Mouse (Mus musculus): ENCODE data around the gene Tmem129. TPM values are rescaled to one million over a fixed set of nuclear protein-coding genes. Genes with fewer than 3 reads are reported as not detected.
A peak's percentile ranks its signal among the peaks of the same experiment; 100 is the strongest.

The Tmem129 gene
- polyA plus RNA-seq, 1 experiment = 2.2 TPM

- peaks cover 71% of the 10 kb centered on the region for H3K4me1 ChIP-seq (ENCODE audit: control insufficient read depth)
- no peak for TF ChIP-seq GATA1 (IDR thresholded peaks at IDR 0.05; ENCODE audit: low read length)
- TF ChIP-seq TAL1 (IDR thresholded peaks at IDR 0.05; ENCODE audit: low read length) = no peak
Measured at GRCm38 (mm10) chr5:33654424-33654823, 3.8 kb downstream of the Tmem129 start.

GRCm38 (mm10) chr5:33652783-33653173, 5.4 kb downstream of the Tmem129 start:
- TF ChIP-seq GATA1 (IDR thresholded peaks at IDR 0.05; ENCODE audit: low read length) (no peak), TAL1 (IDR thresholded peaks at IDR 0.05; ENCODE audit: low read length) (no peak)
- H3K4me1 ChIP-seq (ENCODE audit: control insufficient read depth) = peaks cover 79% of the 10 kb centered on the region
- H3K4me3 ChIP-seq (replicated peaks) = peak overlapping the region; percentile 98
- H3K9me3 ChIP-seq (ENCODE audit: control insufficient read depth, low read length) = no peaks in the 10 kb centered on the region
- H3K27me3 ChIP-seq (ENCODE audit: control insufficient read depth) = no peaks in the 10 kb centered on the region
- peaks cover 83% of the 10 kb centered on the region for H3K36me3 ChIP-seq (ENCODE audit: control insufficient read depth)

More at GRCm38 (mm10) chr5:33654424-33654823, 3.8 kb downstream of the Tmem129 start:
- H3K9me3 ChIP-seq (ENCODE audit: control insufficient read depth, low read length) = no peaks in the 10 kb centered on the region
- no peaks in the 10 kb centered on the region for H3K27me3 ChIP-seq (ENCODE audit: control insufficient read depth)
- peaks cover 69% of the 10 kb centered on the region for H3K36me3 ChIP-seq (ENCODE audit: control insufficient read depth)
- no peak overlapping the region for H3K4me3 ChIP-seq (replicated peaks)

- 0 out of 2 replicates have a peak, but pooled peaks have one; percentile 35 for TF ChIP-seq GATA1 (IDR thresholded peaks at IDR 0.05; ENCODE audit: low read length)
- TF ChIP-seq TAL1 (IDR thresholded peaks at IDR 0.05; ENCODE audit: low read length) = no peak
- H3K9me3 ChIP-seq (ENCODE audit: control insufficient read depth, low read length) = no peaks in the 10 kb centered on the region
- H3K27me3 ChIP-seq (ENCODE audit: control insufficient read depth) = no peaks in the 10 kb centered on the region
- H3K4me1 ChIP-seq (ENCODE audit: control insufficient read depth) = peaks cover 83% of the 10 kb centered on the region
- peaks cover 89% of the 10 kb centered on the region for H3K36me3 ChIP-seq (ENCODE audit: control insufficient read depth)
- H3K4me3 ChIP-seq (replicated peaks) = peak within 1 kb of the TSS; percentile 98
Measured at GRCm38 (mm10) chr5:33651921-33652782, 6.1 kb downstream of the Tmem129 start, which contains the start of gene Slbp. Gene Slbp (minus strand): TSS chr5:33652574.

DNA sequence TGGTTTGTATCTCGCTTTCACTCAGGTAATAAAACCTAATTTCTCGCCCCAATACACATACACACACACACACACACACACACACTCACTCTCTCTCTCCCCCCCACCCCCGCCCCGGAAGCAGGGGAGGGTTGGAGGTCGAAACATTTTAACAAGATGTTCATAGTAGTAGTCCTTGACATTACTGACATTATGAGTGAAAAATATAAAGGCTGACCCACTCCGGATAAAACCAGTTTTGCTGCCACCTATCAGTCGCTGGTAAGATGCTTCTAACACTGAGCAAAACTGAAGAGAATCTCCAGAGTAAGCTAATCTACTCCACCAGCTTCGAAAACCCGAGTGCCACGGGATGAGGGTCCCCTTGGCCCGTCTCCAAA, 6.7 kb downstream of the Tmem129 start:
- H3K4me3 ChIP-seq (replicated peaks) = peak overlapping the region; percentile 98
- no peaks in the 10 kb centered on the region for H3K9me3 ChIP-seq (ENCODE audit: control insufficient read depth, low read length)
- no peaks in the 10 kb centered on the region for H3K27me3 ChIP-seq (ENCODE audit: control insufficient read depth)
- TF ChIP-seq TAL1 (IDR thresholded peaks at IDR 0.05; ENCODE audit: low read length) = no peak
- no peak for TF ChIP-seq GATA1 (IDR thresholded peaks at IDR 0.05; ENCODE audit: low read length)
- H3K36me3 ChIP-seq (ENCODE audit: control insufficient read depth) = peaks cover 91% of the 10 kb centered on the region
- H3K4me1 ChIP-seq (ENCODE audit: control insufficient read depth) = peaks cover 81% of the 10 kb centered on the region

GRCm38 (mm10) chr5:33651017-33651416, 7.2 kb downstream of the Tmem129 start:
- H3K9me3 ChIP-seq (ENCODE audit: control insufficient read depth, low read length) = no peaks in the 10 kb centered on the region
- H3K36me3 ChIP-seq (ENCODE audit: control insufficient read depth) = peaks cover 91% of the 10 kb centered on the region
- H3K27me3 ChIP-seq (ENCODE audit: control insufficient read depth) = no peaks in the 10 kb centered on the region
- peak overlapping the region; percentile 98 for H3K4me3 ChIP-seq (replicated peaks)
- TF ChIP-seq GATA1 (IDR thresholded peaks at IDR 0.05; ENCODE audit: low read length) = 0 out of 2 replicates have a peak, but pooled peaks have one; percentile 23
- TF ChIP-seq TAL1 (IDR thresholded peaks at IDR 0.05; ENCODE audit: low read length) = no peak
- H3K4me1 ChIP-seq (ENCODE audit: control insufficient read depth) = peaks cover 81% of the 10 kb centered on the region

- Histone ChIP-seq H3K4me1 (ENCODE audit: control insufficient read depth) (peaks cover 45% of the 10 kb centered on the region), H3K4me3 (replicated peaks) (no peak overlapping the region), H3K36me3 (ENCODE audit: control insufficient read depth) (peaks cover 96% of the 10 kb centered on the region), H3K27me3 (ENCODE audit: control insufficient read depth) (no peaks in the 10 kb centered on the region), H3K9me3 (ENCODE audit: control insufficient read depth, low read length) (no peaks in the 10 kb centered on the region)
- no peak for TF ChIP-seq GATA1 (IDR thresholded peaks at IDR 0.05; ENCODE audit: low read length)
Measured at GRCm38 (mm10) chr5:33640652-33641051, 17.6 kb downstream of the Tmem129 start.

GRCm38 (mm10) chr5:33638826-33639225, 19.4 kb downstream of the Tmem129 start:
- H3K4me1 ChIP-seq (ENCODE audit: control insufficient read depth) = peaks cover 50% of the 10 kb centered on the region
- no peaks in the 10 kb centered on the region for H3K27me3 ChIP-seq (ENCODE audit: control insufficient read depth)
- H3K9me3 ChIP-seq (ENCODE audit: control insufficient read depth, low read length) = no peaks in the 10 kb centered on the region
- H3K4me3 ChIP-seq (replicated peaks) = no peak overlapping the region
- peaks cover 95% of the 10 kb centered on the region for H3K36me3 ChIP-seq (ENCODE audit: control insufficient read depth)
- no peak for TF ChIP-seq TAL1 (IDR thresholded peaks at IDR 0.05; ENCODE audit: low read length)
- no peak for TF ChIP-seq GATA1 (IDR thresholded peaks at IDR 0.05; ENCODE audit: low read length)

DNA sequence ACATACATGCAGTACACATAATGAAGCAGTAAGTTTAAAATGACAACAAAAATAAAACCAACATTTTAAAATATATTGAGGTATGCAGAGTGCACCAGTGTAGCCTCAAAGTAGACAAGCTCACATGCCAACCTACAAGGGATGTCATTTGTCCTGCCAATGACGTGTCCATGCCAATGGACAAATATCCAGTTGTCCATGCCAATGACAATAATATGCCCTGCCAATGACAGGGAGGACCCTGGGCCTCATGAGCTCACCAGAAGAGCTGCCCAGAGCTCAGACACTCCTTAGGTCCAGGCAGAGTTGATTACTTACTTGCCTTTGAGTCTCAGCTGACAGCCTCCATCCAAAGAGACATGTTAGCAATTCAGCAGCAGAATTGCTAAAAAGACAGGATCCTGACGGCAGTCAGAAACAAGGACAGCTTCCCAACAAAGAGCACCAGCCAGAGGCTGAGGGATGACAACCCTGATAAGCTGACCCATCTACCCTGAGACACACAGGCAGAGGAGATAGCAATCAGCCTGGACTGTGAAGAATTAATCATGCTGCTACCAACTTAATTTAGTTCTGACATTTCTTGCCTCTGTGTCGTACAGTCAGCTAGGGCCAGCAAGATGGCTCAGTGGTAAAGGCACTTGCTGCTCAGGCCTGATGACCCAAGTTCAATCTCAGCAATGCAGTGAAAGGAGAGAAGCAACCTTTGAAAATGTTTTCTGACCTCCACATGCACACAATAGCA, 20.4 kb downstream of the Tmem129 start:
- no peaks in the 10 kb centered on the region for H3K9me3 ChIP-seq (ENCODE audit: control insufficient read depth, low read length)
- peaks cover 90% of the 10 kb centered on the region for H3K36me3 ChIP-seq (ENCODE audit: control insufficient read depth)
- H3K4me3 ChIP-seq (replicated peaks) = no peak overlapping the region
- H3K4me1 ChIP-seq (ENCODE audit: control insufficient read depth) = peaks cover 44% of the 10 kb centered on the region
- no peaks in the 10 kb centered on the region for H3K27me3 ChIP-seq (ENCODE audit: control insufficient read depth)
- no peak for TF ChIP-seq GATA1 (IDR thresholded peaks at IDR 0.05; ENCODE audit: low read length)
- TF ChIP-seq TAL1 (IDR thresholded peaks at IDR 0.05; ENCODE audit: low read length) = no peak

DNA sequence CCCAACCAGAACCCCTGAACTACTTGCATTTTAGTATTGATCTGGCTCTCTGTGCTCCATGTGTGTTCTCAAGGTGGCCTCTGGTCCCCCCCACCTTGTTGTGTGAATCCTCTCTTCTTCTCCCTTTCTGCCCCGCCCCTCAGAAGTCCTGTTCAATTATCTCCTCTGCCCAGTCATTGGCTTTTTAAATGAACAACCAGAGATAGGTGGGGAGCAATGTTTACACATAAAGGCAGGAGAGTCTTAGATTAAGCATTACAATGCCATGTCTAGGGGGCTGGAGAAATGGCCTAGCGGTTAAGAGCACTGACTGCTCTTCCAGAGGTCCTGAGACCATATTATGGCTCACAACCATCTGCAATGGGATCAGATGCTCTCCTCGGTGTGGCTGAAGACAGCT, 22.9 kb downstream of the Tmem129 start:
- TF ChIP-seq GATA1 (IDR thresholded peaks at IDR 0.05; ENCODE audit: low read length) (no peak), TAL1 (IDR thresholded peaks at IDR 0.05; ENCODE audit: low read length) (no peak)
- H3K4me3 ChIP-seq (replicated peaks) = no peak overlapping the region
- peaks cover 75% of the 10 kb centered on the region for H3K36me3 ChIP-seq (ENCODE audit: control insufficient read depth)
- H3K4me1 ChIP-seq (ENCODE audit: control insufficient read depth) = peaks cover 53% of the 10 kb centered on the region
- H3K27me3 ChIP-seq (ENCODE audit: control insufficient read depth) = no peaks in the 10 kb centered on the region
- H3K9me3 ChIP-seq (ENCODE audit: control insufficient read depth, low read length) = no peaks in the 10 kb centered on the region

Measured in erythroblast, embryonic 14.5 days (primary cell).